Mouse (Mus musculus) cerebellum, adult 8-10 months (tissue): Measurements from ENCODE around the gene Ptpn14.
"Not testable (repeated sequence)": the region's sequence is repeated elsewhere in the genome, so short reads cannot be mapped to it uniquely, and the experiment has no call there.

ENCODE experiments used
- DNase-seq: peaks from one replicate; pipeline ENCODE4 v3.0.0; 2022

Gene Ptpn14

GRCm38 (mm10) chr1:189727884-189728783, at the start of gene Ptpn14:
Gene Ptpn14 (plus strand): TSS chr1:189728268.
- DNase-seq: no peak

- DNase-seq: peak; percentile 46
Measured at GRCm38 (mm10) chr1:189679555-189679954, 48.5 kb upstream of the Ptpn14 start.

GRCm38 (mm10) chr1:189684786-189685415, 43.2 kb upstream of the Ptpn14 start:
- DNase-seq: no peak

- no peak for DNase-seq
Measured at GRCm38 (mm10) chr1:189686025-189686424, 42.0 kb upstream of the Ptpn14 start.

GRCm38 (mm10) chr1:189687654-189688387, 40.2 kb upstream of the Ptpn14 start, which contains the start of gene Cenpf:
Gene Cenpf (minus strand): TSS chr1:189688086.
- DNase-seq: peak; percentile 95

- DNase-seq: no peak
Measured at GRCm38 (mm10) chr1:189688388-189688750, 39.7 kb upstream of the Ptpn14 start.

GRCm38 (mm10) chr1:189689050-189689833, 38.8 kb upstream of the Ptpn14 start:
- no peak for DNase-seq

- not testable (repeated sequence) for DNase-seq
Measured at GRCm38 (mm10) chr1:189692442-189692841, 35.6 kb upstream of the Ptpn14 start.

GRCm38 (mm10) chr1:189694391-189694790, 33.7 kb upstream of the Ptpn14 start:
- DNase-seq: no peak

GRCm38 (mm10) chr1:189695321-189695720, 32.7 kb upstream of the Ptpn14 start:
- no peak for DNase-seq

GRCm38 (mm10) chr1:189698416-189698815, 29.7 kb upstream of the Ptpn14 start:
- no peak for DNase-seq

GRCm38 (mm10) chr1:189700186-189700585, 27.9 kb upstream of the Ptpn14 start:
- no peak for DNase-seq

GRCm38 (mm10) chr1:189700990-189701389, 27.1 kb upstream of the Ptpn14 start:
- peak; percentile 55 for DNase-seq

GRCm38 (mm10) chr1:189703156-189703555, 24.9 kb upstream of the Ptpn14 start:
- no peak for DNase-seq

GRCm38 (mm10) chr1:189703591-189703990, 24.5 kb upstream of the Ptpn14 start:
- no peak for DNase-seq

- no peak for DNase-seq
Measured at GRCm38 (mm10) chr1:189706040-189706645, 21.9 kb upstream of the Ptpn14 start.

GRCm38 (mm10) chr1:189707014-189707413, 21.1 kb upstream of the Ptpn14 start:
- no peak for DNase-seq

- no peak for DNase-seq
Measured at GRCm38 (mm10) chr1:189707419-189707818, 20.6 kb upstream of the Ptpn14 start.

- DNase-seq: no peak
Measured at GRCm38 (mm10) chr1:189709001-189709400, 19.1 kb upstream of the Ptpn14 start.

GRCm38 (mm10) chr1:189715915-189716797, 11.9 kb upstream of the Ptpn14 start:
- DNase-seq: peak; percentile 20

GRCm38 (mm10) chr1:189717546-189717945, 10.5 kb upstream of the Ptpn14 start:
- DNase-seq: no peak
